In genomic region chr9:117629771-117630170, GRCm38 (mm10) we compare ENCODE assay signal across 9 mouse cellular contexts. TPM values are rescaled to one million over a fixed set of nuclear protein-coding genes. Genes with fewer than 3 reads are reported as not detected.
DNase-seq lines count a peak whose midpoint lies in the region; ATAC-seq and TF ChIP-seq lines count a peak whose summit lies in the region.
"Had no signal": no experiment of that assay in that cellular context is flagged by ENCODE, and none has a peak within 500 bp of the region (broad histone marks: within the 10 kb centered on the region; RNA-seq: fewer than 3 reads in every experiment).

TSS of gene Rbms3 (minus strand) at chr9:117629913.

- DNase-seq in left cerebral cortex, adult 2 months (ENCODE audit: extremely low spot score in 1 of 2, low spot score in 2 of 2): no peak
- no peak for DNase-seq in left cerebral cortex, adult 9 months (ENCODE audit: low spot score in 2 of 2)
- DNase-seq in cerebellum, postnatal 36 days: no peak
- DNase-seq in yolk sac, embryonic 10.5 days (ENCODE audit: low spot score): no peak
- DNase-seq in B cell, adult 2 months: no peak
- DNase-seq: liver, embryonic 13.5 days had no signal

- H3K4me1 ChIP-seq in forebrain, embryonic 12.5 days: peaks cover 11% of the 10 kb centered on the region; the same call in 1 of the 2 replicates
- H3K4me1 ChIP-seq in hindbrain, embryonic 16.5 days (ENCODE audit: control insufficient read depth, insufficient read depth, low read depth, low read length): peaks cover 11% of the 10 kb centered on the region
- H3K4me1 ChIP-seq in midbrain, embryonic 15.5 days: peaks cover 11% of the 10 kb centered on the region
- H3K4me1 ChIP-seq: liver, embryonic 13.5 days had no signal

- intact Hi-C loops in left cerebral cortex, adult 2 months (cut with DNase I): loop anchor here (5.0 kb wide), 1 partner anchor 338 kb away; no protein-coding TSS in a partner anchor

- no peaks in the 10 kb centered on the region for H3K27me3 ChIP-seq in forebrain, embryonic 12.5 days
- H3K27me3 ChIP-seq in hindbrain, embryonic 16.5 days (replicated peaks; ENCODE audit: control insufficient read depth, insufficient read depth, low read length): no peaks in the 10 kb centered on the region
- no peaks in the 10 kb centered on the region for H3K27me3 ChIP-seq in midbrain, embryonic 15.5 days (replicated peaks)
- H3K27me3 ChIP-seq: liver, embryonic 13.5 days had no signal

- no peaks in the 10 kb centered on the region for H3K9me3 ChIP-seq in forebrain, embryonic 12.5 days
- H3K9me3 ChIP-seq in hindbrain, embryonic 16.5 days (ENCODE audit: control insufficient read depth, low read length): no peaks in the 10 kb centered on the region
- no peaks in the 10 kb centered on the region for H3K9me3 ChIP-seq in midbrain, embryonic 15.5 days
- H3K9me3 ChIP-seq: liver, embryonic 13.5 days had no signal

- no peak within 1 kb of the TSS for H3K27ac ChIP-seq in left cerebral cortex, adult 2 months
- H3K27ac ChIP-seq in forebrain, embryonic 12.5 days: no peak within 1 kb of the TSS
- no peak within 1 kb of the TSS for H3K27ac ChIP-seq in hindbrain, embryonic 16.5 days (ENCODE audit: low read depth, low read length)
- no peak within 1 kb of the TSS for H3K27ac ChIP-seq in midbrain, embryonic 15.5 days
- H3K27ac ChIP-seq: liver, embryonic 13.5 days had no signal

- no peak for ATAC-seq in forebrain, embryonic 12.5 days (ENCODE audit: low FRiP score)
- no peak for ATAC-seq in hindbrain, embryonic 16.5 days
- no peak for ATAC-seq in midbrain, embryonic 15.5 days (replicated peaks)

- no peak within 1 kb of the TSS for H3K9ac ChIP-seq in forebrain, embryonic 12.5 days
- no peak within 1 kb of the TSS for H3K9ac ChIP-seq in hindbrain, embryonic 16.5 days (ENCODE audit: low read depth, low read length)
- no peak within 1 kb of the TSS for H3K9ac ChIP-seq in midbrain, embryonic 15.5 days
- H3K9ac ChIP-seq: liver, embryonic 13.5 days had no signal

- TF ChIP-seq CTCF in left cerebral cortex, adult 2 months (IDR thresholded peaks at IDR 0.05): no peak

- no peaks in the 10 kb centered on the region for H3K36me3 ChIP-seq in forebrain, embryonic 12.5 days (replicated peaks)
- H3K36me3 ChIP-seq in hindbrain, embryonic 16.5 days (ENCODE audit: control insufficient read depth, insufficient read depth, low read length): no peaks in the 10 kb centered on the region
- H3K36me3 ChIP-seq in midbrain, embryonic 15.5 days (replicated peaks): no peaks in the 10 kb centered on the region
- H3K36me3 ChIP-seq: liver, embryonic 13.5 days had no signal

- no peak within 1 kb of the TSS for H3K4me3 ChIP-seq in left cerebral cortex, adult 2 months
- H3K4me3 ChIP-seq in forebrain, embryonic 12.5 days (replicated peaks): no peak within 1 kb of the TSS
- H3K4me3 ChIP-seq in hindbrain, embryonic 16.5 days (ENCODE audit: low read length): no peak within 1 kb of the TSS
- no peak within 1 kb of the TSS for H3K4me3 ChIP-seq in midbrain, embryonic 15.5 days
- H3K4me3 ChIP-seq: liver, embryonic 13.5 days had no signal

- 80% methylated on average over 9 of the region's 9 CpGs for WGBS in forebrain, embryonic 12.5 days
- WGBS in hindbrain, embryonic 16.5 days: 49% methylated on average over 9 of the region's 9 CpGs
- 63% methylated on average over 9 of the region's 9 CpGs for WGBS in midbrain, embryonic 15.5 days

- H3K4me2 ChIP-seq in forebrain, embryonic 12.5 days: no peak within 1 kb of the TSS
- no peak within 1 kb of the TSS for H3K4me2 ChIP-seq in hindbrain, embryonic 16.5 days (ENCODE audit: low read length)
- H3K4me2 ChIP-seq in midbrain, embryonic 15.5 days: no peak within 1 kb of the TSS
- H3K4me2 ChIP-seq: liver, embryonic 13.5 days had no signal

RNA-seq across cellular contexts. Expression of gene Rbms3, which starts in this region (rescaled TPM):
- 10 to 100 TPM; 11.5 to 13.0 TPM for total RNA-seq in left cerebral cortex, adult 2 months (2021)
- 14.0 and 14.1 TPM in 2 replicates for polyA plus RNA-seq in forebrain, embryonic 12.5 days (2016; fragmentation: Nextera tagmentation; extraction: Ambion mirVana)
- 75.1 and 84.7 TPM in 2 replicates for polyA plus RNA-seq in hindbrain, embryonic 16.5 days (2015; fragmentation: Nextera tagmentation; extraction: Ambion mirVana)
- polyA plus RNA-seq in midbrain, embryonic 15.5 days (2015; fragmentation: Nextera tagmentation; extraction: Ambion mirVana): 51.6 and 51.9 TPM in 2 replicates
